Mouse (Mus musculus) liver, embryonic 12.5 days (tissue): Measurements from ENCODE around the gene Cbarp. TPM values are rescaled to one million over a fixed set of nuclear protein-coding genes. Genes with fewer than 3 reads are reported as not detected.

Experiments used
- ATAC-seq: fragments of 200-750 bp; cut with Nextera tagmentation; 2 replicates; pipeline ENCODE4 v1.8.0; 2017; ENCODE audit warnings: moderate number of reproducible peaks, mild to moderate bottlenecking, moderate library complexity
- H3K27ac ChIP-seq: fragments of 300-500 bp; sonication (generic); 2 replicates; pipeline ENCODE4 v1.5.1; 2016; ENCODE audit warnings: mild to moderate bottlenecking
- H3K27me3 ChIP-seq: fragments of 300-500 bp; sonication (generic); replicated peaks from 2 replicates; pipeline ENCODE4 v1.6.1; 2016; ENCODE audit warnings: mild to moderate bottlenecking, moderate library complexity
- H3K36me3 ChIP-seq: fragments of 300-500 bp; sonication (generic); 2 replicates; pipeline ENCODE4 v1.6.1; 2016; ENCODE audit warnings: mild to moderate bottlenecking, moderate library complexity
- H3K4me1 ChIP-seq: fragments of 300-500 bp; sonication (generic); 2 replicates; pipeline ENCODE4 v1.6.1; 2016
- H3K4me2 ChIP-seq: fragments of 300-500 bp; sonication (generic); 2 replicates; pipeline ENCODE4 v1.6.1; 2016; ENCODE audit warnings: mild to moderate bottlenecking, moderate library complexity
- H3K4me3 ChIP-seq: fragments of 300-500 bp; sonication (generic); 2 replicates; pipeline ENCODE4 v1.5.1; 2016; ENCODE audit warnings: mild to moderate bottlenecking, moderate library complexity
- H3K9ac ChIP-seq: fragments of 300-500 bp; sonication (generic); 2 replicates; pipeline ENCODE4 v1.6.1; 2016; ENCODE audit warnings: mild to moderate bottlenecking, moderate library complexity
- H3K9me3 ChIP-seq: fragments of 300-500 bp; sonication (generic); replicated peaks from 2 replicates; pipeline ENCODE4 v1.6.1; 2016; ENCODE audit warnings: mild to moderate bottlenecking, moderate library complexity
- WGBS: fragments of 180-500 bp; shearing (Covaris S2); methylation state at CpG from one replicate; pipeline ENCODE4 v1.1.7; 2016; ENCODE audit not compliant: insufficient replicate concordance; 5-methylcytosine and 5-hydroxymethylcytosine counted together
- polyA plus RNA-seq: library from polyadenylated mRNA; unstranded; fragments of >200 nt; fragmentation: Nextera tagmentation; extraction: Ambion mirVana; gene quantifications from 2 replicates; pipeline ENCODE4 v1.2.1, GENCODE M21; 2016

Cbarp gene
- polyA plus RNA-seq, 1 experiment from 2014 or later: 0.94 TPM

DNA sequence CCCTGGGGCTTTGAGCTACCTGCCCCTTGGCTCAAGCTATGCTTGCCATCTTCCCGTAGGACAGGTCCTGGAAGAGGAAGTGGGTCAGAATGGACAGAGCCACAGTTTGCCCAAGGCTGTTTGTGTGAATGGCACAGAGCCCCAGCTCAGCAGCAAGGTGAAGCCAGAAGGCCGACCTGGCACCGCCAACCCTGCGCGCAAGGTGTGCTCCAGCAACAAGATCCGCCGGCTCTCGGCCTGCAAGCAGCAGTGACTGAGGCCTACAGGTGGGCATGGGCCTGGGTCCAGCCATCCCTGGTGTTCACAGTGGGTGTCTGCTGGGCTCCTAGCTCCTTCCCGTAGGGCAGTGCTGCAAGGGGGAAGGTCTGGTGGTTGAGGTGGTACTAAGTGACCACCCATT, 10.8 kb downstream of the Cbarp start:
- Histone ChIP-seq H3K4me2 (no peak overlapping the region), H3K27ac (no peak overlapping the region; the same call in 1 of the 2 replicates), H3K9ac (no peak overlapping the region), H3K9me3 (no peaks in the 10 kb centered on the region), H3K4me3 (no peak overlapping the region), H3K36me3 (peaks cover 86% of the 10 kb centered on the region), H3K4me1 (peaks cover 65% of the 10 kb centered on the region), H3K27me3 (peaks cover 4% of the 10 kb centered on the region)
- WGBS: 92% methylated on average over 9 of the region's 9 CpGs
- no peak for ATAC-seq

DNA sequence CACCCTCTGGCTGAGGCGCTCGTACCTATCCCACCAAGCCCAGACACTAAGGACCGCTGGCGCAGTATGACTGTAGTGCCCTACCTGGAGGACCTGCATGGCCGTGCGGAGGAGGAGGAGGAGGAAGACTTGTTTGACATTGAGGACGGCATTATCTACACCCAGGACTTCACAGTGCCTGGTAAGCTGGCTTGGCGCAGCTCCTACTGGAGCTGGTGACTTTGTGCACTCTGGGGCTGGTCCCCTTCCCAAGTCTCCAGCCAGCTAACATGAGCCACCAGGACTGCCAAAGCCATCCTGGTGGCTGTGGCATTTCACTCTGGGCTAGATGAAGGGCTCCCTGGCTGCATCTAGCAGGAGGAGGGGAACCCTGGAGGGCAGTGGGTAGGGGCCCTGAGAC, 12.7 kb downstream of the Cbarp start:
- no peak for ATAC-seq
- H3K9ac ChIP-seq: no peak overlapping the region
- H3K4me1 ChIP-seq: peaks cover 79% of the 10 kb centered on the region
- WGBS: 92% methylated on average over 8 of the region's 8 CpGs
- no peak overlapping the region for H3K4me2 ChIP-seq
- no peak overlapping the region for H3K4me3 ChIP-seq
- no peak overlapping the region for H3K27ac ChIP-seq
- H3K36me3 ChIP-seq: peaks cover 100% of the 10 kb centered on the region
- H3K9me3 ChIP-seq: no peaks in the 10 kb centered on the region
- no peaks in the 10 kb centered on the region for H3K27me3 ChIP-seq

DNA sequence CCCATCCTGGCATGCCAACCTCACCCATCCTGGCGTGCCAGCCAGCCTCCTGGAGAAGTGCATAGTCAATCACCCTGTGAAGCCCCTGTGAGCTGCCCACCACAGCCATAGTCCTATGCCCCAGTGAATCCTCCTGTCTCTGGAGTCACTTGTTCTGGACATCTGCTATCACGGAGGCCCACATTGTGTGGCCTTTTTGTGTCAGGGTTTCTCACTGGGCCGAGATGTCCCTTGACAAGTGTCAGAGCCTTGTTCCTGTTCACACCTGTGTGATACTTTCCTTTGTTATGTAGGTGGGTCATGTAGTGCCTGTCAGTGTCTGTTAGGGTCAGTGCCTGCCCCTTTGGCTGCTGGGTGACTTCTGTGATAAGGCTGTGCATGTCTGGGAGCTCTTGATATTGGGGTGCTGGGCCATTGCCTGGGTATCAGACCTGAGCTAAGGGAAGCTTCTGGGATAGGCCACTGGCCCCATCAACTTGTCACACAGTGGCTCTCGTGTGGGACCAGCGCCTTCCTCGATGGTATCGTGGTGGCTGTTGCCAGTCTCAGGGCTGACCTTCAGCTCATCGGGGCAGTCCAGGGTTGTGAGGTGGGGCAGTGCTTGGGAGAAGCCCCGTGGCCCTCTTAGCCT, 16.6 kb downstream of the Cbarp start:
- H3K4me1 ChIP-seq: peaks cover 87% of the 10 kb centered on the region
- H3K27me3 ChIP-seq: no peaks in the 10 kb centered on the region
- H3K36me3 ChIP-seq: peaks cover 100% of the 10 kb centered on the region
- H3K9me3 ChIP-seq: no peaks in the 10 kb centered on the region
- H3K27ac ChIP-seq: peak overlapping the region; percentile 87
- WGBS: 66% methylated on average over 9 of the region's 9 CpGs
- ATAC-seq: peak; percentile 90
- peak overlapping the region; percentile 63 for H3K9ac ChIP-seq
- H3K4me3 ChIP-seq: peak overlapping the region; percentile 25
- H3K4me2 ChIP-seq: peak overlapping the region; percentile 70

DNA sequence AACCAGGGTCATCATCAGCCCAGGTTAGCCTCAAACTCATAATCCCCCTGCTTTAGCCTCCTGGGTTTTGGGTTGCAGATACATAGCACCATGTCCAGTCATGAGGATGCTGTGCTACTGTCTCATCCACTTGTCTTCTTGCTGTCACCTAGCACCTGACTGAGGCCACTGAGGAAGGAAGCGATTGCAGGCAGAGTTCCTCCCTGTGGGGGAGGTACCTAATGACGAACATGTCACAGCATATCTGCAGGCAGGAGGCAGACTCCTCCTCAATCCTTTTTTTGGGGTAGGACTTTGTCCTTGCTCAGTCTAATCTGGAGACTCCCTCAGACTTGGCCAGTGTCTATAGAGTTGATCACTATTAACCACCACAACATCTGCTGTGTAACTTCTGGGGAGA, 19.0 kb downstream of the Cbarp start:
- no peak for ATAC-seq
- H3K27ac ChIP-seq: no peak overlapping the region; the same call in 1 of the 2 replicates
- H3K27me3 ChIP-seq: no peaks in the 10 kb centered on the region
- no peak overlapping the region for H3K9ac ChIP-seq
- H3K4me1 ChIP-seq: peaks cover 93% of the 10 kb centered on the region
- peaks cover 97% of the 10 kb centered on the region for H3K36me3 ChIP-seq
- 52% methylated on average over 2 of the region's 2 CpGs for WGBS
- H3K4me2 ChIP-seq: no peak overlapping the region
- H3K9me3 ChIP-seq: no peaks in the 10 kb centered on the region
- no peak overlapping the region for H3K4me3 ChIP-seq

DNA sequence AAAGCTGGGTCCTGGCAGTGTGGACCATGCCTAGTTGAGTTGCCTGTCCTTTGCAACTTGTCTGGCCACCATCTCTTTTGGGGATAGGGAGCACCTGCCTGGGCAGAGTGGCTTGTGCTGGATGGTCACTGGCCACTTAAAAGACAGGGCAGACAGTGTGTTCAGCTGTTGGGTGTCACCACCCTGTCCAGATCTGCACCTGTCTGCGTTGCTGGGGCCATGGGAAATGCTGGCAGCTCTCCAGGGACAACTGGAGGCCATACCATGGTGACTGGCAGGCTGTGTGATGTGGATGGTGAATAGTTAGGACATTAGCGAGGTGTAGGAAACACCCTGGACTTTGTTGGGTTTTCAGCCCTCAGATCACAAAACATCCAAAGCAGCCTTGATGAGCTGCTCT, 20.5 kb downstream of the Cbarp start:
- H3K36me3 ChIP-seq: peaks cover 82% of the 10 kb centered on the region
- ATAC-seq: no peak
- no peaks in the 10 kb centered on the region for H3K9me3 ChIP-seq
- H3K4me3 ChIP-seq: 0 out of 2 replicates have a peak overlapping the region, but pooled peaks have one; percentile 2
- WGBS: 82% methylated on average over 2 of the region's 2 CpGs
- peak overlapping the region; percentile 38 for H3K27ac ChIP-seq
- peak overlapping the region; percentile 49 for H3K9ac ChIP-seq
- H3K4me1 ChIP-seq: peaks cover 79% of the 10 kb centered on the region
- H3K4me2 ChIP-seq: peak overlapping the region; percentile 92
- H3K27me3 ChIP-seq: no peaks in the 10 kb centered on the region

DNA sequence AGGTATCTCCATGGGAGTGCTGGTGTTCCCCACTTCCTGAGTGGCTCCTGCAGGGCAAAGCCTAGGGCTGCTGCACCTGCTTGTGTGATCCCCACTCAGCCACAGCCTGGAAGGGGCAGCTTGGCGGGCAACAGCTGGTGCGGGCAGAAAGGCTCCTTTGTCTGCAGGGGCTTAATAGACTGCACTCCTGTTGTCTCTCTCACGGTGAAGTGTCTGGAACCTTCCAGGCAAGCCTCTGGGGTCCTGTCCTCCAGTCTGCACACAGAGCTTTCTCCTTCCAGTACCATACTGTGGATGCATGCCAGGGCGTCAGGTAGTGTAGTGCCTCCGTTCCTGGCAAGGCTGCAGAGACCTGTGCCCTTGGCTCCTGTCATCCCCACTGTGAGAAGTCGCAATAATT, 22.1 kb downstream of the Cbarp start:
- Histone ChIP-seq H3K27me3 (no peaks in the 10 kb centered on the region), H3K4me2 (peak overlapping the region; percentile 92), H3K9me3 (no peaks in the 10 kb centered on the region), H3K27ac (peak overlapping the region; percentile 95), H3K9ac (peak overlapping the region; percentile 98), H3K4me1 (peaks cover 76% of the 10 kb centered on the region), H3K4me3 (peak overlapping the region; percentile 94), H3K36me3 (peaks cover 66% of the 10 kb centered on the region)
- no peak for ATAC-seq
- 85% methylated on average over 6 of the region's 6 CpGs for WGBS

DNA sequence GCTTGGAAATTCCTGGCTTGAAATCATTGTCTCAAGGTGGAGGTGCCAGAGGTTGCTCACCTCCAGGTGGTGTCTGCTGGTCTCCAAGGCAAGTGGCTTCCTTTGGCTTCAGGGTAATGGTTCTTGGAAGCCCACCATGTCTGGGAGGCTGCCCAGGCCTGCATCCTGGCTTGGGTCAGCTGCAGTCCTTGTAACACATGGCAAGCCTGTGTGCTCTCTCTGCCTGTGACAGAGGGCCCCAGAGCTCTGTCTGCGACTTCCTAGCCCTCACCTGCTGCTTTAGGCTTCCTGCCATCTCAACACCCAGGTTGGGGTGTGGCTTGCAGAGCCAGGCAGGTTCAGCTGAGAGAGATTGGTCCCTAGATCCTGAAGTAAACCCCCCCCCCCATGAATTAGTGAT, 22.9 kb downstream of the Cbarp start:
- no peaks in the 10 kb centered on the region for H3K27me3 ChIP-seq
- 31% methylated on average over 1 of the region's 1 CpGs for WGBS
- ATAC-seq: no peak
- peak overlapping the region; percentile 95 for H3K27ac ChIP-seq
- H3K9me3 ChIP-seq: no peaks in the 10 kb centered on the region
- peak overlapping the region; percentile 94 for H3K4me3 ChIP-seq
- H3K36me3 ChIP-seq: peaks cover 58% of the 10 kb centered on the region
- peaks cover 71% of the 10 kb centered on the region for H3K4me1 ChIP-seq
- peak overlapping the region; percentile 98 for H3K9ac ChIP-seq
- H3K4me2 ChIP-seq: peak overlapping the region; percentile 92

- peaks cover 66% of the 10 kb centered on the region for H3K4me1 ChIP-seq
- no peaks in the 10 kb centered on the region for H3K27me3 ChIP-seq
- H3K4me3 ChIP-seq: peak overlapping the region; percentile 94
- peak overlapping the region; percentile 92 for H3K4me2 ChIP-seq
- H3K27ac ChIP-seq: peak overlapping the region; percentile 95
- peak overlapping the region; percentile 98 for H3K9ac ChIP-seq
- ATAC-seq: peak; percentile 30
- under 1% methylated on average over 30 of the region's 30 CpGs for WGBS
- H3K36me3 ChIP-seq: peaks cover 52% of the 10 kb centered on the region
- no peaks in the 10 kb centered on the region for H3K9me3 ChIP-seq
Measured at GRCm38 (mm10) chr10:80116927-80117691, 23.5 kb downstream of the Cbarp start.

DNA sequence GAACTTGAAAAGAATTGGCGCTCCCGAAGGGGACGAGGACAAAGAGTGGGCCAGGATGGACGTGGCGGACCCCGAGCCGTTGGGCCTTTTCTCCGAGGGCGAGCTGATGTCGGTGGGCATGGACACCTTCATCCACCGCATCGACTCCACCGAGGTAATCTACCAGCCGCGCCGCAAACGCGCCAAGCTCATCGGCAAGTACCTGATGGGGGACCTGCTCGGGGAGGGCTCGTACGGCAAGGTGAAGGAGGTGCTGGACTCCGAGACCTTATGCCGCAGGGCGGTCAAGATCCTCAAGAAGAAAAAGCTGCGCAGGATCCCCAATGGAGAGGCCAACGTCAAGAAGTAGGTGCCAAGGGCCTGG, 24.1 kb downstream of the Cbarp start:
- Histone ChIP-seq H3K4me1 (peaks cover 61% of the 10 kb centered on the region), H3K36me3 (peaks cover 46% of the 10 kb centered on the region), H3K27me3 (no peaks in the 10 kb centered on the region), H3K4me2 (peak overlapping the region; percentile 92), H3K9me3 (no peaks in the 10 kb centered on the region), H3K9ac (peak overlapping the region; percentile 98), H3K27ac (peak overlapping the region; percentile 95), H3K4me3 (peak overlapping the region; percentile 94)
- WGBS: under 1% methylated on average over 27 of the region's 27 CpGs
- ATAC-seq: no peak

DNA sequence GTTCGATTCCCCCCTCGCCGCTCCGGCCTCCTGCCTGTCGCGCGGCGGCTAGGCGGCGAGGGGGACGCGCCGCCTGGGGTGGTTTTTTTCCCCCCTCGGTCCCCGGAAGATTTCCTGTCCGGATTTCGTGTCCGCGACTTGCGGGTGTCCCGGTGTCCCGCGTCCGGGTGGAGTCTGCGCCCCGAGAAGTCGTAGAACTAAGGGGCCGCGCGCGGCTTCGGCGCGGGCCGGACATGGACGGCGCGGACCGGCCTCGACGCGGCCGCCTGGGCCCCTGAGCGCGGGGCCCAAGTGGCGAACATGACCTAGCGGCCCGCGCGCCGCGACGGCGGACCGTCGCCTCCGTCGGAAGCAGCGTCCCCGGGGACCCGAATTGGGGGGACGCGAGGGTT, 24.7 kb downstream of the Cbarp start:
- Histone ChIP-seq H3K9ac (peak overlapping the region; percentile 98), H3K4me3 (peak overlapping the region; percentile 94), H3K27me3 (no peaks in the 10 kb centered on the region), H3K36me3 (peaks cover 40% of the 10 kb centered on the region), H3K27ac (peak overlapping the region; percentile 95), H3K4me2 (peak overlapping the region; percentile 92), H3K4me1 (peaks cover 55% of the 10 kb centered on the region), H3K9me3 (no peaks in the 10 kb centered on the region)
- under 1% methylated on average over 63 of the region's 63 CpGs for WGBS
- no peak for ATAC-seq

DNA sequence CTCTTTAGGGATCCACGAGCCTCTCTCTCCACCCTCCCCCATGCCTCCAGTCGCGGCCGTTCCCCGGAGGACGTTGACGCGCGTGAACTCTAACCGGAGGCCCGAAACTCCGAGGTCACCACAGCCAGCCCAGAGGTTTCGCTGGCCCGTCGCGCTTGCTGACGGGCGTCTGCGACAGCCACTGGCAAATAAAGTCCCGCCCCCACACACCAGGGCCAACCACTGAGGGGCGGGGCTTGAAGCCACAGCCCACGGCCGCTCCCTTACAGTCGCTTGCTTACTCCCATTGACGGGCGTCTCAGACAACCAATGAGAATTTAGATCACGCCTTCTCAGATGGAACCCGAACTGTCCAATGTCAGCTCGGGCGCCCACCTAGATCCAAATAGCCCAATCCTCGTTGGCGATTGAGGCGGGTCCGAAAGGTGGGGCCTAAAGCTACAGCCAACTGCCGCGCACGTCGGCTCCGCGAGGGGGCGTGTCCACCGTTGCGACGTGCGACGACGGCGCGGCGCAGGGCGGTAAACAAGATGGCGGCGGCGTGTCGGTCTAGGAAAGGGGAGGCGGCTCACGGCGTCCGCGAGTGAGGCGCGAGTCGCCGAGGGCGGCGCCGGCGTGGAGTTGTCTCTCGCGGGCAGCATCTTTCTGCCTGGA, 25.2 kb downstream of the Cbarp start, which contains the start of gene Stk11:
Gene Stk11 (plus strand): TSS at position 514 of the 654 bp plus-strand sequence.
- Histone ChIP-seq H3K4me1 (peaks cover 50% of the 10 kb centered on the region), H3K9me3 (no peaks in the 10 kb centered on the region), H3K4me2 (peak within 1 kb of the TSS; percentile 92), H3K36me3 (peaks cover 35% of the 10 kb centered on the region), H3K9ac (peak within 1 kb of the TSS; percentile 98), H3K4me3 (peak within 1 kb of the TSS; percentile 94), H3K27me3 (no peaks in the 10 kb centered on the region), H3K27ac (peak within 1 kb of the TSS; percentile 95)
- under 1% methylated on average over 70 of the region's 70 CpGs for WGBS
- peak; percentile 94 for ATAC-seq
